Mouse (Mus musculus): ENCODE measurements around the gene Hhatl.

Hhatl gene

DNA sequence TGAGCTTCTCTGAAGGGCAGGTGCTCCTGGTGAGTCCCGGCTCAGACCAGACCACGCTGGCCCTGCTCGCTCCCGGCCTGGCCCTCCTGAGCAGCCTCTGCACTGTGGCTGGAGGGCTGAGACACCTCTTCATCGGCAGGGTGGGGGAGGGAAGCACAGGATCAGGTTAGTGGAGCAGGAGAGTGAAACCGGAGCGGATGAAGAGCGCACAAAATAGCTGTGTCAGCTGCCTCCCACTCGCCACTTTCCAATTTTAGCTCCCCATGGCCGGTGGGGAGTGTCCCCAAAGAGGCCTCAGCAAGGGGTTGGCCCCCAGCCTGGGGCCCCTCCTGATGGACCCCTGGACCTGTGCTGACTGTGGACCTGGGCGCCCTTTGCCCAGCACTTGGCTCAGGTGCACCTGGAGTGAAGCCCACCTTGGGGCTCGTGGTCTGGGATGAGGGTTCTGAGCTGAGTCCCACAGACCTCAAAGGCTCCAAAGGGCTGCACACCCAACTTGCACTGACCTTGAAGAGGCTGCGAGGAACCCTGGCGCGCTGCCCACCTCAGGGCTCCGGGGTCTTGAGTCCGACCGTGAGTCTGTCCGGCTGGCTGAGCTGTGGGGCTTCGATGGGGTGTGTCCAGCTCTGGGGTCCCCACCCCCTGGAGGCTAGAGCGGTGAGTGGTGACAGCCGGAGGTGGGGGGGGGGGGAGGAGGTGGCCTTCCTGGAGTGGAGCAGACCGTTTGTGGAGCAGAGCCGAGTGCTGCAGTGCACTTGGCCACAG lies at the start of gene Hhatl:
Gene Hhatl, minus strand, starts transcription at position 751 of the 765 bp plus-strand sequence.
- in situ Hi-C loops (cut with MboI; ENCODE audit: unreplicated experiment in 2 of 2) = no loop called here

DNA sequence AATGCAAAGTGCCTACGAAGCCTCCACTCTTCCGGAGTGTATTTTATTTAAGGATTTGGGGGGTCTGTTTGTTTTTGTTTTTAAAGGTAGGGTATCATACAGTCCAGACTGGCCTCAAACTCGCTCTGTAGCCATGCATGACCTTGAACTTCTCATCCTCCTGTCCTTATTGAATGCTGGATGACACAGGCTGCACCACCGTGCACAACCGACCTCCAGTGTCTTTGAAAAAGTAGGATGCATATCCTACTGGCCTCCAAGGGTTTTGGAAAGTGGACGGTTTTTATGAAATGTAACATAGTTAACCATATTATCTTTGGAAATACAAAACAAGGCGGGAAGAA lies 47.3 kb upstream of the Hhatl start:
- in situ Hi-C loops (cut with MboI; ENCODE audit: unreplicated experiment in 2 of 2) = loop anchor here (5.0 to 25.0 kb wide), 5 partner anchors 38 to 898 kb away; partner anchors contain the start of gene Topaz1 (in 1 of the 2)

DNA sequence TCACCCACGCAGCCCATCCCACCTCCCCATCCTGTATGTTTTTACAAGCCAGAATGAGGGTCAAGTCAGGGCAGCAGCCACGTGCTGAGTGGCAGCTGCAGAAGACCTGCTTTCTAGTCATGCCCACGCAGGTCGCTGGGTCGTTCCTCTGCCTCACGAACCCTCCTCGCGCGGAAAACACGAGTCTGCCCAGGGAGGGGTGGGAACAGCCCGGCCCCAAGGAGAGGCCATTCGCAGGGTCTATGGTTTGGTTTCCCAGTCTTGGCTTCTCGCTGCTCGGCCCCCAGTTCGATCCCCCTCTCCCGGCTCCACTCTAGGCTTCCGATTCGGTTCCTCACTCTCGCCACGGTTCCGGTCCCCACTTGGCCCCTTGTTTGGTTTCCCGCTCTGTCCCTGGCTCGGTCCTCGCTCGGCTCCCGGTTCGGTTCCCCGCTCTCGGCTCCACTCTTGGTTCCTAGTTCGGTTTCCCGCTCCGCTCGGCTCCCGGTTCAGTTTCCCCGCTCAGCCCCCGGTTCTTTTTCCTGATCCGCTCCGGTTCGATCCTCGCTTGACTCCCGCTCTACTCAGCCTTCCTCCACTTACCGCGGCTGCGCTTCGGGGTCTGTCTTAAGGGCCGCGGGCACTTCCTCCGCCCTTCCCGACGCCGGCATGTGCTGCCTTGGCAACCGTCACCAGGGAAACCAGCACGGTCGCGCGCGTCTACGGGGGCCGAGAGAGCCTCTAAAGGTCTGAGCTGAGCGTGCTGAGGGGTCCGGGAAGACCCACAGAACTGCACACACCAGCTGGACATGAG lies 46.7 kb upstream of the Hhatl start, which contains the start of gene Ccdc13:
Gene Ccdc13, minus strand, starts transcription at position 633 of the 793 bp plus-strand sequence.
- in situ Hi-C loops (cut with MboI; ENCODE audit: unreplicated experiment in 2 of 2) = loop anchor here (5.0 to 25.0 kb wide), 5 partner anchors 38 to 898 kb away; partner anchors contain the start of gene Topaz1 (in 1 of the 2)

DNA sequence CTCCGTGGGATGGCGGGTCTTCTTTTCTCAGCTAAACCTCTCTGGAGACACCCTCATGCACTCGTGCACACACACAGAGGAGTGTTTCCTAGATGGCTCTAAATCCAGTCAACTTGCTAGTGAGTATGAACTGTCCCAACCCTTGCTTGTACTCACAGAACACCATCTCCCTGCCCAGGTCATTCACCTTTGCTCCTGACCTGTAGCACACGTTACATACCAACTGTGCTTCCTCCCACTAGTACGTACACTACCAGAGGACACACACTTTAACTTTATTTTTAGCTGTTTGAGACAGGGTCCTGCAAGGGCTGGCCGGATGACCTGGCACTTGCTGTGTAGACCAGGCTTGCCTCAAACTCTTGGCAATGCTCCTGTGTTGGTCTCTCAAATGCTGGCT lies 45.7 kb upstream of the Hhatl start:
- in situ Hi-C loops (cut with MboI; ENCODE audit: unreplicated experiment in 2 of 2) = loop anchor here (5.0 to 25.0 kb wide), 5 partner anchors 39 to 899 kb away; partner anchors contain the start of gene Topaz1 (in 1 of the 2)

DNA sequence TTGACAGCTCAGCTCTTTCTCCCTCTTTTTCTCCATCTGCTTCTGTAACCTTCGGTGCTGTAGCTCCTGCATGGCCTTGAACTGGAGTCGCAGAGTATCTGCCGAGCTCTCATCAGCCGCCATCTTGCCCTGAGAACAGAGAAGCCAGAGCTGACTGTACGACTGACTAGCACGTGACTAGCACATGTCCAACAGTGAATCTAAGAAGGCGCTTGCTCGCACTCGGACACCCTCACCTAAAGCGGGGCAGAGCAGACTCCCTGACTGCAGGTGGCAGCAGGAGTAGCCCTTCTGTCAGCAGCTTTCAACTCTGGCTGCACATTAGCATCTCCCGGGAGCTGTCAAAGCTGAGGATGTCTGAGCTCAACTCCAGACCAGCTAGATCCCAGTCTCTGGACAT lies 41.5 kb upstream of the Hhatl start:
- in situ Hi-C loops (cut with MboI; ENCODE audit: unreplicated experiment in 2 of 2) = loop anchor here (5.0 to 25.0 kb wide), 5 partner anchors 43 to 903 kb away; partner anchors contain the start of gene Topaz1 (in 1 of the 2)

DNA sequence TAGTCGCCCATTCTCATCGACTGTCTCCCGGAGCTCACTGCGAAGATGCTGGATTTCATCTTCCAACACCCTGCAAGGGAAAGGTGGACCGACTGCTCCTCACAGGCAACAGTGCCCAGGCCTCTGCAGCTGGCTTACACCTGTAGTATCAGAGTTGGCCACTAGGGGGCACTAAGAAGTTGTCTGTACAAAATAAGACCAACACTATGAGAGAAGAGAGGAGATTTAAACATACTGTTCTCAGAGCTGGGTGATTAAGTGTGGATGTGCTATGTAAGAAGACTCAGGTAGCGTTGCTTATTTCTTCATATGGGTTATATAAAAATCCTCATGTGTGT lies 38.6 kb upstream of the Hhatl start:
- in situ Hi-C loops (cut with MboI; ENCODE audit: unreplicated experiment in 2 of 2) = loop anchor here (5.0 to 25.0 kb wide), 5 partner anchors 46 to 906 kb away; partner anchors contain the start of gene Topaz1 (in 1 of the 2)

DNA sequence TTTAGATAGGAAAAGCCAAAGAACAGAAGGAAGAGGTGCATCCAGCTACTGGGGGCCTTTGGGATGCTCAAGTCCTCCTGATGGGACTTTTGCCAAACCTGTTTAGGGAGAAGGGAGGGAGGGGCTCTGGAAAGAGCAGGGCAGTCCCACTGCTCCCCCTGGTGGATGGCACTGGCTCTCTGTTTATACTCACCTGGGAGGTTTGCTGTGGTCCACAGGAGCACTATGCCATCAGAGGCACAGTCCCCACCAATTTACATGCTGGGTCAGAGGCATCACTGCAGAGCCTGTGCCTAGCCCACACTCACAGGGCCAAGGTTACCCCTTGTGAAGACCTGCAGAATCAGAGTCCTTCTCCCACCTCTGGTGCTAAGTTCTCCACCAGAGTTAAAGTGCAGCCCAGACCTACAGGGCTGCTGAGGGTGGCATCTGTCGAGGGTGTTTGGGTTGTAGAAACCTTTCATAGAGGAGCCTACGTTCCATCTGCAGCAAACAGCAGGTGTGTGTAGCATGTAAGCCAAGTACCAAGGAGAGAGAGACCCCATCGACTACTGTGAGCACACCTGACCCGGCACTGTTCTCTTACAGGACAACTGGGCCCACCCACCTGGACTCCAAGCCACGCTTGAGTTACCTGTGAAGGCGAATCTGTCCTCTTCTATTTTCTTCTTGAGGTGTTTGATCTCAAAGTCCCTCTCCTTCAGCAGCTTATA lies 38.1 kb upstream of the Hhatl start:
- in situ Hi-C loops (cut with MboI; ENCODE audit: unreplicated experiment in 2 of 2) = loop anchor here (5.0 to 25.0 kb wide), 5 partner anchors 47 to 907 kb away; partner anchors contain the start of gene Topaz1 (in 1 of the 2)

DNA sequence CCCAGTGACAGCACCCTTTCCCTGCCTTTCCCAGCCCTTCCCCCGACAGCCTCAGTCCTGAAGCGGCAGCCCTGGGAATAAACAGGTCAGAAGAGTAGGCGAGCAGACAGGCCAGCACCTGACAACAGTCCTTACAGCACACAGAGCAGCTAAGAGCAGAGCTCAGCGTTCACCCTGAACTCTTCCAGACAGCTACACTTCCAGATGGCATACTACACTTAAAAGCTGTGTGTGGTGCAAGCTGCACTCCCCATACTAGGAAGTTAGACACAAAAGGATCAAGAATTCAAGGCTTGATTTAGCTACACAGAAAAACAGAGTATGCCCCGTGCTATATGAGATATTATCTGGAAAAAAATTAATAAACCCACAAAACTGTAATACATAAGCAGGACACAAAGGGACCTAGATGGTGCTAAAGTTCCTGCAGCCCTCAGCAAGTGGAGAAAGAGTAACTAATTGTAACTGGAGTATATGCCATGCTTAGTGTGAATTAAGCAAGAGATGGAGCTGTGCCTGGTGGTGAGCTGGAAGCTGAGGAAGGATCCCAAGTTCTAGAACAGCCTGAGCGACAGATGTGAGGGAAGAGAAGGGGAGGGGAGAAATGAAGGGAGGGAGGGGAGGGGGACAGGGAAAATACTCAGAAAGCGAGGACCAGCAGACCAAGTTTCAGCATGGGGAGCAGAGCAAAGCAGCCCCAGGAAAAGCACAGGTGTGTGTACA lies 37.1 kb upstream of the Hhatl start:
- in situ Hi-C loops (cut with MboI; ENCODE audit: unreplicated experiment in 2 of 2) = loop anchor here (5.0 to 25.0 kb wide), 6 partner anchors 165 to 908 kb away; partner anchors contain the start of gene Topaz1 (in 1 of the 2)

DNA sequence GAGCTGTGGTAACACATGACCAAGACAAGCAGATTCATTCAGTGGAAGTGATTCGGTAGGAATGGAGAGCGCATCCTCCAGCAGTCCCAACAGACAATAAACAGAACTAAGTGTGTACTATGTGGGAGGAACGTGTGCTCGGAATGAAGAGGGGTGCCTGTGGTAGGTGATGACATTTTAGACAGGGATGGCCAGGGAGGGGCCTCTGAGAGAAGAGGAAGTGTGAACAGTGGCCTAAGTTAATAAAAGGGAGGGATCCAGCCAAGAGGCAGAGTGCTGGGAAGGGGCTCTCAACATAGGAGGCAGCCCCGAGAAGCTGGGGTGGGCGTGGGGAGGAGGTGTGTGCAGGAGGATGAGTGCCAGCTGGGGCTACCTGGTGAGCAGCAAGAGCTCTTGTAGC lies 36.0 kb upstream of the Hhatl start:
- in situ Hi-C loops (cut with MboI; ENCODE audit: unreplicated experiment in 2 of 2) = loop anchor here (5.0 to 25.0 kb wide), 6 partner anchors 164 to 909 kb away; partner anchors contain the start of gene Topaz1 (in 1 of the 2)

DNA sequence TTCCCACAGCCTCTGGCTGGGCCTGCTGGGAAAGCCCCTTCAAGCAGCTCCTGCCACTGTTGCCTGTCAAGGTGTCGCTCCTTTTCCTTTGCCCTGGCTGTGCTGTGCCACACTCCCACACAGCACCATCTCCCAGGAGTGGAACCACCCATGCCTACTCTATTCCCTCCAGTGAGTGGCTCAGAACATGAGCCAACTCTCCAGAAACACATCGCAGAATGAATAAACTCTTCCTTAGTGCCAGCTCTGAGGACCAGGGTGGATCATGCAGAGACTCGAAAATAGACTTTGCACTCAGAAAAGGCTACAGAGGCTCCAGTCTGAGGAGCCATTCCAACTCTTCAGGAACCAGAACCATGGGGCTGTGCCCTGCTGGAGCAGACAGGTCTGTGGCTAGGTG lies 34.0 kb upstream of the Hhatl start:
- in situ Hi-C loops (cut with MboI; ENCODE audit: unreplicated experiment in 2 of 2) = loop anchor here (5.0 to 25.0 kb wide), 6 partner anchors 162 to 911 kb away; partner anchors contain the start of gene Topaz1 (in 1 of the 2)

DNA sequence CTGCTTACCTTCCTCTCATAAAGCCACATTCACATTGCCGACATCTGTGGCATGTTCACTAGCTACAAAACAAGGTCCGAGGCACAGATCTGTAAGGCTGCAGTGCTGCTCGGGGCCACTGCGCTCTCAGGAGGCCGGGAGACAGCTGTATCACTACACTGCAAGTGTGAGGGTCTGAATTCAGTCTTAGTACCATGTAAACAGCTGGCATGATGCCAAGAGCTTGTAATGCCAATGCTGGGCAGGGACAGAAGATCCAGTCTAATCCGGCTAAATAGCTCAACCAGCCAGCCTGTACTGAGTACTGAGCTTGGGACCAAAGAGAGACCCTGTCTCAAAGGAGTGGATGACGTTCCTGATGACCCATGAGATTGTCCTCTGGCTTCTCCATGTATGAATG lies 31.7 kb upstream of the Hhatl start:
- in situ Hi-C loops (cut with MboI; ENCODE audit: unreplicated experiment in 2 of 2) = loop anchor here (10.0 kb wide), 3 partner anchors 159 to 381 kb away; no protein-coding TSS in a partner anchor

DNA sequence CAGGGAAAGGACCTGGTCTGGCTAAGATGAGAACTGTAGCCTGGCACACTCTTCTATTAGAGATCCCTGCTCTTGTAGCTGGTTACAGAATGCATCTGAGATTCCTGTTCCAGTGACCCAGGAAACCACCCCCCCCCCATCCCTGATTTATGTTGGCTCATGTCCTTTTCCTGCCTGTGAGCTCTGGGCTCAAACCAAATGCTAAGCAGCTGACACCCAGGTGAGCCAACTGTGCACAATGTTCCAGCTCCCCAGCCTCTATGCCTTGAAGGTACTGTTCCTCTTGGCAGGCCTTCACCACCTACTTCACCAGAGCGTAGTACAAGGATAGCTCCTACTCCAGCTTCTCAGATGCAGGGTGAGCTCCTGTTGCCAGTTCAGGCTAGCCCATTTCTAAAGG lies 30.7 kb upstream of the Hhatl start:
- in situ Hi-C loops (cut with MboI; ENCODE audit: unreplicated experiment in 2 of 2) = loop anchor here (10.0 kb wide), 3 partner anchors 158 to 382 kb away; no protein-coding TSS in a partner anchor

DNA sequence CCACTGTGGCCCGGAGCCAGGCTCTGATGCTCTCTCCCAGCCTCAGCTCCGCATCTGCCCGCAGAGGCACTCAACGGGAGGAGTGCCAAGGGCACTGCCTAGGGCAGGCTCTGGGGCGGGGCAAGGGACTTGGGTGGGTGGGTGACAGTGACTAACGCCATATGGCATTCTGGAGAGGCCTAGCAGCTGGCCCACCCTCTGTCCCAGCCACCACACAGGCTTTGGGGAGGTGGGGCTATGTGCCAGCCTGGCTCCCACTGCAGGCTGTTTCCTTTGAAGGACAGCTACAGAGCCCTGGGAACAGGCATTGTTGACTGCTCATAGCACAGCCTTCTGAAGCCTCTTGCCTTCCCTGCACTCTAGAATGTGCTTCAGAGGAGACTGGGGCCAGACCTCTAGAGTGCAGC lies 30.3 kb upstream of the Hhatl start:
- in situ Hi-C loops (cut with MboI; ENCODE audit: unreplicated experiment in 2 of 2) = loop anchor here (10.0 kb wide), 3 partner anchors 158 to 382 kb away; no protein-coding TSS in a partner anchor

DNA sequence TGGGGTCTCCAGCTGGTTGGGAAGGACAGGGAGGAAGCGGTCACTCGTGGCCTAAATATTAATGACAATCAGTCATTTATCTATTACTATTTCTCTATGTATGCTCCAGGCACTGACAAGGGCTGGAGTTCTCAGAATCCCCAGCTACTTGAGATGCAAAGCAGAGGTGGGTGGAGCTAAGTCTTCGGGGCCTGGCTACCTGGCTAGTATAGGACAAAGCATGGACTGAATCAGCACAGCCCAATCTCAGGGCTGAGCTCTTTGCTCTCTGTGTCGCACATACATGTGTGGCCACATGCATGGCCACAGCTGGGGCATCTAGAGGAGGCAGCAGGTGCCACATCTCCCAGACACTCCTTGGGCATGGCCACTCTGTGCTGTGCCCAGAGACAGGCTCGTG lies 28.5 kb upstream of the Hhatl start:
- in situ Hi-C loops (cut with MboI; ENCODE audit: unreplicated experiment in 2 of 2) = loop anchor here (10.0 kb wide), 3 partner anchors 156 to 384 kb away; no protein-coding TSS in a partner anchor

DNA sequence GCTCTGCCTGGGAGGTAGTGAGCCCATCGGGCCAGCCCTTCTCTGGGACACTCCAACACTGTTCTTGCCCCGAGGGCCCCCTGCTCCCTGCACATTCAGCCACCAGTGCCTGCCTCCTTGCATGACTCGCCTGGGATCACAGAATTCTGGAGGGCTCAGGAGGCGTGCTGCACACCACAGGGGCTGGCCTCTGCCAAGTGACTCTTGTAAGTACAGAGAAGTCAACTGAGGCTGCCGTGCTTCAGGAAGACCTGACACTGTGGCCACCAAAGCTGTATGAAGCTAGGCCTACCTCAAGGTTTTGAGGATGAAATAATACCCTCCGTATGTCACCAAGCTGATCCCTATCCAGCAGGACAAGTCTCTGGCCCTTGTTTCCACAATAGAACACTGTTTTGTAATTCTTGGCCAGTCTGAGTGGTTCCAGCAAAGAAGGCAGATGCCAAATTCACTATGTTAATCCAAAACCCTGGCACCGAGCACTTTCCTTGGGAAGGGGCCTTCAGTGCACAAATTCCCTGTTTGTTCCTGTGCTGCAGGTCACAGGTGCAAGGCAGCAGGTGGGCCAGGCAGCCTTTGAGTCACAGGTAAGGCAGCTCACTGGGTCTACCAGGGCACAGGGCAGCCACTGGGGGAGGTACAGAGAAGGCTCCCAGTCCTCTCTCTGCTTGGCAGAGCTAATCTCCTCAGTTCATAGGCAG lies 27.6 kb upstream of the Hhatl start:
- in situ Hi-C loops (cut with MboI; ENCODE audit: unreplicated experiment in 2 of 2) = loop anchor here (10.0 kb wide), 3 partner anchors 155 to 385 kb away; no protein-coding TSS in a partner anchor

DNA sequence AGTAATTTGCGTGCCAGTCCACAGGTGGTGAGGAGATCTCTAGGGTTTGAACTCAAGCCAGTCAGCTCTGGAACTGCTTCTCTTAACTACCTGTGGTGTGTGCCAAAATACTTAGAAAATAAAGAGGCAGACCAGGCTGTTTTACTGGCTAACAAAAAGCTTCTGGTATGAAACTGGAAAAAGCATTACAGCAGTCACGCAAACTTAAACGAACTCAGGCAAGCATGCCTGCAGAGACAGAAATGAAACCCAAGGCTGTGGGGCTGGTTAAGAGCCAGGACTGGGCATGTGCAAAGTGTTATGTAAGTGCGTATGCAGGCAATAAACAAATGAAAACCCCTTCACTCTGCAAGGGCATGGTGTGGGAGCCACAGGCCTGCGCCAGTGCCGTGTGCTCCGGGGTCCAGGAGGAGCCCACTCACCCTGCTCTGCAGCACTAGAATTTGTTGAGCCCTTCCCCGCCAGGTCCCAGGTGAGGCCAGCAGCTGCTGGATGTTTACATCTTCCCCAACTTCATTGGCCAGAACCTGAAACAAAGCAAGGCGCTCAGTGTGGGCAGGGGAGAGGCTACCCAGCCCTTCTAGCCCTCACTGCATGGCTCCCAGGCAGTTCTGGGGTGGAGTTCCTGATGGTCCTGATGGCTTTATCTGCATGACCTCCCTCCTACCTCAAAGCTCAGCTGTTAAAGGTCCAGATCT lies 26.9 kb upstream of the Hhatl start:
- in situ Hi-C loops (cut with MboI; ENCODE audit: unreplicated experiment in 2 of 2) = no loop called here

DNA sequence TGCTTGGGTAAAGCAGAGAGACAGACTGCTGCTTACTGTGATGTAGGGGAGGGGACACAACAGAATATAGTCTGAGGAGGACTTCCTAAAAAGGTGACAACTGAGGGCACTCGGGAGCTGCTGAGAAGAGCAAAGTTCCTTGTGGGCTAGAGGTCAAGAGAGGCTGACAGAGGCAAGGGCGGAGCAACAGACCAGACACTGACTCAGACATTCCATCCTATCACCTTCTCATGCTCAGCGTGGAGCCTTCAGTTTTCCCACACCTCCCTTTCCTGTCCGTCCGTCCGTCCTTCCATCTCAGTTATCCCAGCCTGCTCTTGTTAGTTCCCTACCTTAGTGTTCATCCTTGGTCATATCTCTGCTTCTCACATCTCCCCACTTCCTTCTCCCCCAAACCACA lies 22.9 kb upstream of the Hhatl start:
- in situ Hi-C loops (cut with MboI; ENCODE audit: unreplicated experiment in 2 of 2) = no loop called here
